Mouse (Mus musculus) lung, postnatal 0 days (tissue): ENCODE measurements around the gene Elfn1. TPM values are rescaled to one million over a fixed set of nuclear protein-coding genes. Genes with fewer than 3 reads are reported as not detected.

Experiments used
- ATAC-seq: fragments of 200-750 bp; cut with Nextera tagmentation; 2 replicates; pipeline ENCODE4 v1.8.0; 2017; ENCODE audit warnings: moderate library complexity
- DNase-seq: peaks from one replicate; pipeline ENCODE4 v3.0.0-alpha.2; 2016; ENCODE audit warnings: low spot score
- H3K27ac ChIP-seq: fragments of 300-500 bp; sonication (generic); 2 replicates; pipeline ENCODE4 v1.5.1; 2014; ENCODE audit warnings: antibody characterized with exemption, mild to moderate bottlenecking, low read length, mixed read lengths
- H3K27me3 ChIP-seq: fragments of 300-500 bp; sonication (generic); replicated peaks from 2 replicates; pipeline ENCODE4 v1.6.1; 2014; ENCODE audit warnings: low read length, mixed read lengths; ENCODE audit not compliant: insufficient read depth
- H3K36me3 ChIP-seq: fragments of 300-500 bp; sonication (generic); 2 replicates; pipeline ENCODE4 v1.6.1; 2014; ENCODE audit warnings: low read length, mixed read lengths; ENCODE audit not compliant: insufficient read depth
- H3K4me1 ChIP-seq: fragments of 300-500 bp; sonication (generic); 2 replicates; pipeline ENCODE4 v1.6.1; 2014; ENCODE audit warnings: antibody characterized with exemption, low read depth, low read length, mixed read lengths; ENCODE audit not compliant: insufficient read depth
- H3K4me2 ChIP-seq: fragments of 300-500 bp; sonication (generic); replicated peaks from 2 replicates; pipeline ENCODE4 v1.6.1; 2014; ENCODE audit warnings: low read depth, mild to moderate bottlenecking, low read length, moderate library complexity, mixed read lengths
- H3K4me3 ChIP-seq: fragments of 300-500 bp; sonication (generic); 2 replicates; pipeline ENCODE4 v1.5.1; 2014; ENCODE audit warnings: low read depth, low read length
- H3K9ac ChIP-seq: fragments of 300-500 bp; sonication (generic); replicated peaks from 2 replicates; pipeline ENCODE4 v1.6.1; 2014; ENCODE audit warnings: low read depth, mild to moderate bottlenecking
- H3K9me3 ChIP-seq: fragments of 300-500 bp; sonication (generic); 2 replicates; pipeline ENCODE4 v1.6.1; 2016; ENCODE audit warnings: low read length, mixed read lengths
- CTCF ChIP-seq: IDR thresholded peaks from 2 replicates; pipeline ENCODE4 v1.5.1; 2016; ENCODE audit warnings: antibody characterized with exemption, mild to moderate bottlenecking
- EP300 ChIP-seq: IDR thresholded peaks from 2 replicates; pipeline ENCODE4 v1.6.1; 2016; ENCODE audit warnings: antibody characterized with exemption, mild to moderate bottlenecking, control low read depth
- WGBS: fragments of 180-500 bp; shearing (Covaris S2); extraction: QIAGEN DNeasy Blood & Tissue Kit; methylation state at CpG from one replicate; pipeline ENCODE4 v1.1.7; 2014; 5-methylcytosine and 5-hydroxymethylcytosine counted together
- polyA plus RNA-seq: library from polyadenylated mRNA; unstranded; fragments of >200 nt; fragmentation: Nextera tagmentation; extraction: Ambion mirVana; gene quantifications from 2 replicates; pipeline ENCODE4 v1.2.1, GENCODE M21; 2015

The Elfn1 gene
- polyA plus RNA-seq, 1 experiment from 2014 or later = 1.5 TPM

DNA sequence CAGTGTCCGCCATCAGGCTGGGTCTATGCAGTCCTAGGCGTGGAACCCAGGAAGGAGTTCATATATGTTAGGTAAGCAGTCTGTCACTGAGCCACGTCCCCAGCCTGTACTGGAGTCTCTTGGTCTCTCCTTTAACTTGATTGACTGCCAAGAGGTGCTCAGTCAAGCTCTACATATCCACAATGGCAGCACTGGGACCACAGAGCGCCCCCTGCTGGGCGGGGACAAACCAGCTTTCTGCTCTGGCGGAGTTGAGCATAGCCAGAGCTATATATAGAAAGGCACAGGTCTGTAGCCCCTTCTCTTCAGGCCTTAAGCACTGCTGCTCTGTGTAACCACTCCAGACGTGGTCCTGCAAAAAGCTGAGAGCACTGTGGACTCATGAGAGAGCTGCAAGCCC lies 25.7 kb downstream of the Elfn1 start:
- TF ChIP-seq CTCF = peak; percentile 74
- no peak for TF ChIP-seq EP300
- Histone ChIP-seq H3K27ac (no peak overlapping the region), H3K4me3 (no peak overlapping the region), H3K27me3 (no peaks in the 10 kb centered on the region; the same call in 1 of the 2 replicates), H3K9me3 (no peaks in the 10 kb centered on the region), H3K36me3 (no peaks in the 10 kb centered on the region), H3K4me1 (peaks cover 6% of the 10 kb centered on the region; the same call in 1 of the 2 replicates), H3K4me2 (no peak overlapping the region), H3K9ac (no peak overlapping the region)
- DNase-seq (peak; percentile 62), ATAC-seq (peak; percentile 46)
- 41% methylated on average over 7 of the region's 7 CpGs for WGBS

DNA sequence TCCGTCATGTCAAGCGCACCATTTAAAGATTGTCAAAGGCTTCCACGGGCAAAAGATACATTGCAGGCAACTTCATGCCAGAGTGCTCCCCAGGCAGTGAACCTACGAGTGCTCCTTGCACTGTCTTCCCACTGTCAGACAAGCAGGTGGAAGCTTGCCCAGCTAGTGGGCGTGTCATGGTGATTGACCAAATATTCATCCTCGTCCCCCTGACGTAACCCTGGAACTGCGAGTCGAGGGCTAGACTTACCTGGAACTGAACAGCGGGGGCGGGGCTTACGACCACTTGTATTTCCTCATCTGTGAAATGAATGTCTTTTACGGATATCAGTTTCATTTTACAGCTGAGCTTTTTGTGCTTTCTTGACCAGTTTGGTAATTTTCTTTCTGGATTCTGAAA lies 28.7 kb downstream of the Elfn1 start:
- H3K4me1 ChIP-seq = peaks cover 3% of the 10 kb centered on the region; the same call in 1 of the 2 replicates
- H3K27me3 ChIP-seq = no peaks in the 10 kb centered on the region; the same call in 1 of the 2 replicates
- H3K36me3 ChIP-seq = no peaks in the 10 kb centered on the region
- no peak overlapping the region for H3K27ac ChIP-seq
- TF ChIP-seq CTCF = no peak
- TF ChIP-seq EP300 = no peak
- 61% methylated on average over 13 of the region's 13 CpGs for WGBS
- H3K9me3 ChIP-seq = no peaks in the 10 kb centered on the region
- no peak overlapping the region for H3K4me3 ChIP-seq
- DNase-seq = peak; percentile 12
- no peak for ATAC-seq
- no peak overlapping the region for H3K4me2 ChIP-seq
- no peak overlapping the region for H3K9ac ChIP-seq

DNA sequence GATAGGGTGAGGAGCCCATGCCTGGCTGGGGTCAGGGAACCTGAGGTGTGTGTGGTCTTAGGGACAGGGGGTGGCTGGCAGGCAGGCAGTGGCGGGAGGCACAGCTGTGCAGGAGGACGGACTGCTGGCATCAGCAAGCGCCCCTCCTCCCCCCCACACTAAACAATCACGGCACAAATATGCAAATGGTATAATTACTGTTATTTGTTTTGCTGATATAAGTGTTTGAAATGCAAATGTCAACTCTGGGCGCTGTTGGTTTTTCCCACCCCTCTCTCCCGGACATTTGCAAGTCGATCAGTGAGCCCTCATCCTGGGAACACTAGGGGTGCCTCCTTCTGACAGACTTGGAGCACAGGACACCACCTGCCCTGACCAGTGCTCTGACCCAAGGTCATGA lies 37.0 kb downstream of the Elfn1 start:
- no peak overlapping the region for H3K4me2 ChIP-seq
- ATAC-seq = no peak
- H3K4me1 ChIP-seq = no peaks in the 10 kb centered on the region
- H3K27ac ChIP-seq = no peak overlapping the region
- H3K9ac ChIP-seq = no peak overlapping the region
- no peaks in the 10 kb centered on the region for H3K36me3 ChIP-seq
- no peaks in the 10 kb centered on the region for H3K9me3 ChIP-seq
- TF ChIP-seq CTCF = no peak
- no peak for TF ChIP-seq EP300
- DNase-seq = no peak
- no peak overlapping the region for H3K4me3 ChIP-seq
- no peaks in the 10 kb centered on the region for H3K27me3 ChIP-seq
- WGBS = 36% methylated on average over 7 of the region's 7 CpGs

DNA sequence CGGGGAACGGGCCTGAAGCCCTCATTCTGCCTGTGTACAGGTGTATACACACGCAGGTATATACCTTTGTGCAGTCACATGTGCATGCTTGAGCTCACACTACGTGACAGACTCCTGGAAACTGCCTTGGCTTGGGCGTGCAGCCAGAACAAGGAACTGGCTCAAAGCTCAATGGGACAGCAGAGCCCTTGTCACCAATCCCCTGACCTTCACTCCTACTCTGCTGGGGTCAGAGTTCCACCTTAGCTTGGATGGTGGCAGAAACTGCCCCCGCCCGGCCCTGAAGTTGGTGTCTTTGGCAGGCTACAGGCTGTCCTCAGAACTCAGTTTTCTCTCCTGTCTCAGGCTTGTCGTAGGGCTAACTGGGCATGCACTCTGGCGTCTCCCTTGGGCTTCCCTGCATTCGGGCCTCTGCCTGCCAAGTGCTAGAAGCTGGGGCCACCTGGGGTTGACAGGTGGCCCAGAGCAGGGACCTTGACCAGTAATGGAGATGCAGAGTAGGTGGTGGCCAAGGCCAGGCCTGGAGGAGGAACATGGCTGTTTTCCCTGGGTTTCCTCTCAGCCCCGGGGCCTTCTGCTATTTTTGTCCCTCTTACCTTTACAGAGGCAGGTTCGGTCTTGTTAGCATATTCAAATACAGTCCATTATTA lies 38.1 kb downstream of the Elfn1 start:
- H3K9me3 ChIP-seq = no peaks in the 10 kb centered on the region
- ATAC-seq = no peak
- no peak overlapping the region for H3K9ac ChIP-seq
- no peaks in the 10 kb centered on the region for H3K36me3 ChIP-seq
- no peak overlapping the region for H3K4me2 ChIP-seq
- 55% methylated on average over 12 of the region's 12 CpGs for WGBS
- no peaks in the 10 kb centered on the region for H3K4me1 ChIP-seq
- H3K27ac ChIP-seq = no peak overlapping the region
- TF ChIP-seq CTCF (no peak), EP300 (no peak)
- no peak for DNase-seq
- no peak overlapping the region for H3K4me3 ChIP-seq
- no peaks in the 10 kb centered on the region for H3K27me3 ChIP-seq

DNA sequence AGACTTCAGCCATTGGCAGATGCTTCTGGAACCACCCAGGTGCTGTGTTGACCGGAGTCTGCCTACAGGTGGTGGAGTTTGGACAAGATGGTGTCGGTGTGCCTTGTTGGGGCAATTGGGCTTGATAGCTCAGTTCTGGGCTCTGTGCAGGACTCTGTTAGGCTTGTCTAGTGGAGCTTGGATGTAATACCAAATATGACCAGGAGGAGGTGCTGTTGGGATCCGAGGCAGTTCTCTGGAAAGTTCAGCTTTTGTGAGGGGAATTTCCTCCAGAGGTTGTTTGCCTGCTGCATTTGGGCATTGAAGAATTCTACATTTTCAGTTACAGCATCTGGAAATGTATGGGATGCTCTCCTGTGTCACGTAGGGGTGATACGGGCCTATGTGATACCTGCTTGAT lies 39.7 kb downstream of the Elfn1 start:
- no peaks in the 10 kb centered on the region for H3K4me1 ChIP-seq
- H3K4me3 ChIP-seq = no peak overlapping the region
- no peak overlapping the region for H3K9ac ChIP-seq
- ATAC-seq (no peak), DNase-seq (no peak)
- no peaks in the 10 kb centered on the region for H3K9me3 ChIP-seq
- H3K27me3 ChIP-seq = no peaks in the 10 kb centered on the region
- H3K36me3 ChIP-seq = no peaks in the 10 kb centered on the region
- no peak overlapping the region for H3K4me2 ChIP-seq
- 94% methylated on average over 5 of the region's 5 CpGs for WGBS
- TF ChIP-seq CTCF = peak; percentile 68
- TF ChIP-seq EP300 = no peak
- H3K27ac ChIP-seq = no peak overlapping the region

DNA sequence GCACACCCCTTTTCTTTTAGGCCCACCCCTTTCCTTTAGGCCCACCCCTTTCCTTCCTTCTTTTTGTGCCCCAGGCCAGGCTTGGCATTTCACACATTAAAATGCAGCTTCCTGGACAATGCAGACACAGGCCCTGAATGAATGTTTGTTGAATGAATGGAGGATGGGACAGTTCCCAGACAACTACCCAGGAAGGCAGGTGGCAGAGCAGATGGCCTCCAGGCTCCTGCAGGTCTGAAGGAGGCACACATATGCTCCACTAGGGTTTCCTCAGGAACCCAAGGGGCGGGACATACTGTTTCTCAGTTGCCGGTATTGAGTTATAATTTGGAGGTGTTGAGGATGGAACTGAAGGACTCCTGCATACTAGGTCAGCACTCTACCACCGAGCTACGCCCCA lies 40.8 kb downstream of the Elfn1 start:
- 86% methylated on average over 4 of the region's 4 CpGs for WGBS
- DNase-seq (no peak), ATAC-seq (no peak)
- no peak overlapping the region for H3K9ac ChIP-seq
- no peak for TF ChIP-seq CTCF
- TF ChIP-seq EP300 = no peak
- no peaks in the 10 kb centered on the region for H3K27me3 ChIP-seq
- H3K4me3 ChIP-seq = no peak overlapping the region
- no peaks in the 10 kb centered on the region for H3K36me3 ChIP-seq
- no peak overlapping the region for H3K4me2 ChIP-seq
- no peaks in the 10 kb centered on the region for H3K9me3 ChIP-seq
- no peaks in the 10 kb centered on the region for H3K4me1 ChIP-seq
- no peak overlapping the region for H3K27ac ChIP-seq

DNA sequence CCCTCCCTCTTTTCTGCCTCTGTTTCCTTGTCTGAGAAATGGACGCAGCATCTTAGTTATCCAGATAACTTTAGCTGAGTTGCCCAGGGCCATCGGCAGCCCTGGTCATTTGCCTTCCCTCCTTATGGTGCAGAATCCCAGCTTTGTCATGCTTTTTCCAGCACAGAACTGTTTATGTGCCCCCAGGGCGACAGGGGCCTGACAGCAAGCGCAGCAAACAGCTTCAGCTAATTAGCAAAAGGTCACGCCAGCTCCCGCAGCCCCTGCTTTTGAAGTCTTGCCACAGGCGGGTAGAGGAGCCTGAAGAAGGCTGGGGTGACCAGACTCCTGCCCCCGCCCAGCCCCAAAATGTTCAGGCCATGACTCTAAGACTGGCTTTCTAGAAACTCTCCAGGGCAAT lies 41.6 kb downstream of the Elfn1 start:
- no peaks in the 10 kb centered on the region for H3K4me1 ChIP-seq
- ATAC-seq (no peak), DNase-seq (no peak)
- no peak overlapping the region for H3K9ac ChIP-seq
- WGBS = 73% methylated on average over 8 of the region's 8 CpGs
- H3K4me3 ChIP-seq = no peak overlapping the region
- no peaks in the 10 kb centered on the region for H3K27me3 ChIP-seq
- no peaks in the 10 kb centered on the region for H3K9me3 ChIP-seq
- no peak overlapping the region for H3K4me2 ChIP-seq
- no peak overlapping the region for H3K27ac ChIP-seq
- H3K36me3 ChIP-seq = no peaks in the 10 kb centered on the region
- TF ChIP-seq EP300 = no peak
- TF ChIP-seq CTCF = no peak
